Mouse (Mus musculus) lung, adult 2 months (tissue): ENCODE data around the gene Irx1. TPM values are rescaled to one million over a fixed set of nuclear protein-coding genes. Genes with fewer than 3 reads are reported as not detected.

Experiments used
- DNase-seq: peaks from one replicate; pipeline ENCODE4 v3.0.0; 2022
- H3K4me1 ChIP-seq: fragments of 200-500 bp; 2 replicates; pipeline ENCODE4 v1.6.1; 2011; ENCODE audit warnings: low read length; ENCODE audit not compliant: control insufficient read depth, insufficient read depth
- H3K4me3 ChIP-seq: fragments of 200-500 bp; replicated peaks from 2 replicates; pipeline ENCODE3; 2011; ENCODE audit warnings: low read depth, mild to moderate bottlenecking, control low read depth, low read length; ENCODE audit errors: extremely low read depth
- CTCF ChIP-seq: fragments of 200-500 bp; IDR thresholded peaks from 2 replicates; pipeline ENCODE4 v1.5.1; 2011; ENCODE audit warnings: mild to moderate bottlenecking, low read length, control low read depth; ENCODE audit not compliant: insufficient read depth
- POLR2A ChIP-seq: fragments of 200-500 bp; IDR thresholded peaks from 2 replicates; pipeline ENCODE4 v1.6.1; 2011; ENCODE audit warnings: low read depth, mild to moderate bottlenecking, control low read depth, low read length, borderline replicate concordance; ENCODE audit errors: extremely low read depth
- WGBS: fragments of 180-500 bp; shearing (Covaris S2); methylation state at CpG from one replicate; pipeline ENCODE4 v1.1.7; 2018; 5-methylcytosine and 5-hydroxymethylcytosine counted together
- polyA plus RNA-seq: library from polyadenylated mRNA; depleted of rRNA; stranded (reverse); fragments of >200 nt; gene quantifications from 2 replicates; pipeline ENCODE4 v1.2.3, GENCODE M21; 2012; rRNA removed

Irx1 gene
- 122 and 300 TPM in 2 replicates for polyA plus RNA-seq

GRCm38 (mm10) chr13:71963356-71964351 is at the start of gene Irx1:
Gene Irx1 (minus strand): TSS chr13:71963723.
- peak; percentile 71 for DNase-seq
- Histone ChIP-seq H3K4me3 (peak within 1 kb of the TSS; percentile 65), H3K4me1 (no peaks in the 10 kb centered on the region)
- no peak for TF ChIP-seq CTCF
- TF ChIP-seq POLR2A: peak; percentile 36; the same call in 1 of the 2 replicates
- WGBS: 1% methylated on average over 96 of the region's 100 CpGs

- Histone ChIP-seq H3K4me1 (peaks cover 5% of the 10 kb centered on the region), H3K4me3 (no peak overlapping the region)
- no peak for DNase-seq
- TF ChIP-seq CTCF: no peak
- TF ChIP-seq POLR2A: no peak
- WGBS: 45% methylated on average over 5 of the region's 5 CpGs
Measured at GRCm38 (mm10) chr13:71979932-71980655, 16.6 kb upstream of the Irx1 start.

GRCm38 (mm10) chr13:71975753-71976152 is 12.2 kb upstream of the Irx1 start:
- DNase-seq: no peak

GRCm38 (mm10) chr13:71968286-71968685 is 4.8 kb upstream of the Irx1 start:
- Histone ChIP-seq H3K4me3 (no peak overlapping the region), H3K4me1 (no peaks in the 10 kb centered on the region)
- WGBS: 10% methylated on average over 6 of the region's 6 CpGs
- TF ChIP-seq POLR2A: no peak
- no peak for TF ChIP-seq CTCF
- no peak for DNase-seq

More at GRCm38 (mm10) chr13:71975753-71976152, 12.2 kb upstream of the Irx1 start:
- no peak overlapping the region for H3K4me3 ChIP-seq
- H3K4me1 ChIP-seq: peaks cover 5% of the 10 kb centered on the region
- WGBS: 46% methylated on average over 3 of the region's 3 CpGs
- no peak for TF ChIP-seq POLR2A
- no peak for TF ChIP-seq CTCF

- Histone ChIP-seq H3K4me1 (no peaks in the 10 kb centered on the region), H3K4me3 (no peak overlapping the region)
- TF ChIP-seq POLR2A (no peak), CTCF (no peak)
- no peak for DNase-seq
- 9% methylated on average over 28 of the region's 28 CpGs for WGBS
Measured at GRCm38 (mm10) chr13:71967341-71968250, 4.1 kb upstream of the Irx1 start.

- no peak for DNase-seq
- no peaks in the 10 kb centered on the region for H3K4me1 ChIP-seq
- H3K4me3 ChIP-seq: no peak overlapping the region
- 36% methylated on average over 2 of the region's 2 CpGs for WGBS
- TF ChIP-seq POLR2A: no peak
- TF ChIP-seq CTCF: no peak
Measured at GRCm38 (mm10) chr13:71966631-71967030, 3.1 kb upstream of the Irx1 start.

- no peaks in the 10 kb centered on the region for H3K4me1 ChIP-seq
- 3% methylated on average over 13 of the region's 13 CpGs for WGBS
- DNase-seq: no peak
- TF ChIP-seq CTCF: peak; percentile 24; the same call in 1 of the 2 replicates
- TF ChIP-seq POLR2A: peak; percentile 26; the same call in 1 of the 2 replicates
- H3K4me3 ChIP-seq: no peak overlapping the region
Measured at GRCm38 (mm10) chr13:71964366-71964765, 843 bp upstream of the Irx1 start.

GRCm38 (mm10) chr13:71962661-71963355 is 715 bp downstream of the Irx1 start:
- H3K4me1 ChIP-seq: no peaks in the 10 kb centered on the region
- WGBS: 2% methylated on average over 54 of the region's 55 CpGs
- TF ChIP-seq POLR2A (no peak), CTCF (no peak)
- peak overlapping the region; percentile 65 for H3K4me3 ChIP-seq
- DNase-seq: peak; percentile 49
